In the genomic region with DNA sequence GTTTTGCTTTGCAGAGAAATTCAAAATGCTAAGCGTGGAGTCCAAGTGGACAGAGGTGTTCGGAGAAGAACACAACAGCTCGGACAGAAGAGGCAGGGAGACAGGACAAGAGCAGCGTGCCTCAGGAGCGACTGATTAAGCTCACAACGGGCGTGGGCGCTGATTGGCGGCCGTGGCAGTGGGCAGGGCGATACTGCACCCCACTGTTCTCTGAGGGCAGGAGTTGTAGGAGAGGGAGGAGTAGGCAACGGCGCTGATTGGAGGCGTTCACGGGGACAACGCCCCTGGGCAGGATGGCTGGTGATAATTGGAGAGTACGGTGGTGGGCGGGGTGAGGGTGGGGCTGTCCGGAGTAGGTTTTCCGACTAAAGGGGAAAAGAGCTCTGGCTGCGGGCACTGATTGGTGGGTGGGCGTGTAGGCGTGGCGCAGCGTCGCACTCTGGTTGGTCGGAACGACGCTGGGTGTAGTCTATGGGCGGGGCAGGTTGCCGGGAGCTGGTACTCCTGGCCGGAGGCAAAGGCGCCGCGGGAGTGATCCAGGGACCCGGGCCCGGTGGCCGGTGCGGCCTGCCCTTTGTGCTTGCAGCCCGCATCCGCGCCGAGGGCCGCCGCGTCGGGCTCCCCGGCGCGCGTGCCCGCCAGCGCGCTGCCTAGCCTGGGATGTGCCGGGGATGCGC, we compare ENCODE assay signal across 8 mouse cellular contexts. TPM values are rescaled to one million over a fixed set of nuclear protein-coding genes. Genes with fewer than 3 reads are reported as not detected.
DNase-seq lines count a peak whose midpoint lies in the region; ATAC-seq and TF ChIP-seq lines count a peak whose summit lies in the region.

Rps6ka2 (plus strand) TSS at position 489 of the 677 bp plus-strand sequence.

- peak; percentile 95 for DNase-seq in Patski (ENCODE audit: low read depth, low spot score)
- peak; percentile 97 for DNase-seq in cerebellum, postnatal 14 days
- peak; percentile 95 for DNase-seq in frontal cortex, postnatal 14 days (ENCODE audit: low spot score in 2 of 2)
- DNase-seq in layer of hippocampus, postnatal 25 days (ENCODE audit: extremely low spot score in 1 of 2, low spot score in 1 of 2): peak; percentile 80 to 84
- DNase-seq in lung, postnatal 25 days (ENCODE audit: low spot score): peak; percentile 97
- DNase-seq in retina, embryonic 14.5 days (ENCODE audit: low spot score): peak; percentile 98
- peak; percentile 95 for DNase-seq in thymus, postnatal 4 days

- no peaks in the 10 kb centered on the region for H3K36me3 ChIP-seq in hindbrain, embryonic 13.5 days

- POLR2A ChIA-PET in Patski (lab: Charles Lee): interaction anchor here (0.6 to 0.9 kb wide), 2 partner anchors 103 to 340 kb away, joined by 3 to 4 read pairs; no protein-coding TSS in a partner anchor

- in situ Hi-C loops in Patski (cut with MboI; ENCODE audit: low pct_unique_long_range_greater_than_20kb): no loop called here

- no peaks in the 10 kb centered on the region for H3K9me3 ChIP-seq in hindbrain, embryonic 13.5 days

- WGBS in hindbrain, embryonic 13.5 days: under 1% methylated on average over 54 of the region's 56 CpGs

- CTCF ChIA-PET in Patski (lab: Charles Lee): no interaction called here

- H3K27me3 ChIP-seq in Patski: no peaks in the 10 kb centered on the region
- no peaks in the 10 kb centered on the region for H3K27me3 ChIP-seq in hindbrain, embryonic 13.5 days

- peak within 1 kb of the TSS; percentile 85 for H3K9ac ChIP-seq in hindbrain, embryonic 13.5 days

- ATAC-seq in Patski: peak; percentile 99
- ATAC-seq in hindbrain, embryonic 13.5 days (ENCODE audit: low FRiP score): peak; percentile 99

- peak within 1 kb of the TSS; percentile 79 for H3K4me3 ChIP-seq in hindbrain, embryonic 13.5 days

- H3K4me2 ChIP-seq in hindbrain, embryonic 13.5 days: peak within 1 kb of the TSS; percentile 86

- peaks cover 38% of the 10 kb centered on the region for H3K4me1 ChIP-seq in hindbrain, embryonic 13.5 days (replicated peaks)

- TF ChIP-seq CTCF in Patski (IDR thresholded peaks at IDR 0.05): no peak

- H3K27ac ChIP-seq in hindbrain, embryonic 13.5 days: peak within 1 kb of the TSS; percentile 94

RNA-seq across cellular contexts. Expression of gene Rps6ka2, which starts in this region (rescaled TPM):
- polyA plus RNA-seq in Patski (2021): 19.9 TPM
- polyA plus RNA-seq in hindbrain, embryonic 13.5 days (2015; fragmentation: Nextera tagmentation; extraction: Ambion mirVana): 21.2 and 22.1 TPM in 2 replicates
- 10 to 100 TPM; 34.3 TPM for total RNA-seq in layer of hippocampus, postnatal 25 days (2021)

Comparison
In these comparisons a context has a peak if more than half of its experiments do, and no peak if none do; other contexts are left out.
1. Peak in every context shown above with its lines: DNase-seq, ATAC-seq, H3K4me3 ChIP-seq and H3K27ac ChIP-seq.